Mouse (Mus musculus) MEL (cell line): ENCODE data around the gene Baat.

ENCODE experiments used
- CTCF ChIP-seq, 3 experiments: IDR thresholded peaks in 2 of 3; conservative IDR thresholded peaks in 1 of 3; 2 replicates each; pipeline ENCODE4 v1.5.1; 2011 to 2012; ENCODE audit warnings: low read length in 3 of 3, low read depth in 2 of 3, mild to moderate bottlenecking in 2 of 3, improper control_type of control experiment in 1 of 3, inconsistent platforms in 1 of 3, mixed read lengths in 1 of 3, moderate library complexity in 1 of 3; ENCODE audit not compliant: control insufficient read depth in 1 of 3, insufficient read depth in 1 of 3, poor library complexity in 1 of 3, severe bottlenecking in 1 of 3
- EP300 ChIP-seq, 2 experiments: IDR thresholded peaks; 2 replicates each; pipeline ENCODE4 v1.6.1; 2011; ENCODE audit warnings: improper control_type of control experiment in 2 of 2, low read length in 2 of 2, low read depth in 1 of 2, mild to moderate bottlenecking in 1 of 2
- POLR2A ChIP-seq, 2 experiments: IDR thresholded peaks; 2 replicates each; pipeline ENCODE4 v1.6.1; 2011 to 2012; ENCODE audit warnings: low read length in 2 of 2, mild to moderate bottlenecking in 2 of 2, control low read depth in 1 of 2, improper control_type of control experiment in 1 of 2, low read depth in 1 of 2, moderate library complexity in 1 of 2; ENCODE audit not compliant: control insufficient read depth in 1 of 2, insufficient read depth in 1 of 2, poor library complexity in 1 of 2
- POLR2AphosphoS2 ChIP-seq: IDR thresholded peaks from 2 replicates; pipeline ENCODE4 v1.6.1; 2011; ENCODE audit warnings: low read length, improper control_type of control experiment
- POLR2AphosphoS5 ChIP-seq: IDR thresholded peaks from 2 replicates; pipeline ENCODE4 v1.6.1; 2012; ENCODE audit warnings: low read depth, borderline replicate concordance, mild to moderate bottlenecking, inconsistent platforms, low read length, moderate library complexity, mixed read lengths
- RCOR1 ChIP-seq: IDR thresholded peaks from 2 replicates; pipeline ENCODE4 v1.6.1; 2012; ENCODE audit warnings: low read depth, mild to moderate bottlenecking, inconsistent platforms, low read length, improper control_type of control experiment
- SMC3 ChIP-seq: IDR thresholded peaks from 2 replicates; pipeline ENCODE4 v1.6.1; 2011; ENCODE audit warnings: low read depth, low read length, improper control_type of control experiment
- UBTF ChIP-seq: IDR thresholded peaks from 2 replicates; pipeline ENCODE4 v1.6.1; 2012; ENCODE audit warnings: low read depth, mild to moderate bottlenecking, inconsistent platforms, low read length, improper control_type of control experiment, moderate library complexity, borderline replicate concordance; ENCODE audit not compliant: insufficient read depth
- USF2 ChIP-seq, 2 experiments: IDR thresholded peaks; 2 replicates each; pipeline ENCODE4 v1.6.1; 2011 to 2012; ENCODE audit warnings: improper control_type of control experiment in 2 of 2, low read length in 2 of 2, borderline replicate concordance in 1 of 2, inconsistent platforms in 1 of 2, low read depth in 1 of 2, mild to moderate bottlenecking in 1 of 2; ENCODE audit not compliant: insufficient read depth in 1 of 2
- ZKSCAN1 ChIP-seq: IDR thresholded peaks from 2 replicates; pipeline ENCODE4 v1.6.1; 2012; ENCODE audit warnings: low read depth, mild to moderate bottlenecking, inconsistent platforms, low read length, improper control_type of control experiment, moderate library complexity

- TF ChIP-seq POLR2AphosphoS2 (peak; percentile 83; the same call in 1 of the 2 replicates), CTCF (IDR thresholded peaks at IDR 0.05 in 2 of 3, conservative IDR thresholded peaks at IDR 0.05 in 1 of 3; ENCODE audit: control insufficient read depth in 1 of 3, insufficient read depth in 1 of 3, low read depth in 2 of 3, low read length in 3 of 3, poor library complexity in 1 of 3, severe bottlenecking in 1 of 3) (no peak), POLR2A (IDR thresholded peaks at IDR 0.05; ENCODE audit: control insufficient read depth in 1 of 2, insufficient read depth in 1 of 2, low read depth in 1 of 2, low read length in 2 of 2, poor library complexity in 1 of 2) (peak; percentile 88 to 92; a peak in 3 of 4 replicates), POLR2AphosphoS5 (no peak; the same call in 1 of the 2 replicates), SMC3 (no peak), USF2 (IDR thresholded peaks at IDR 0.05; ENCODE audit: borderline replicate concordance in 1 of 2, insufficient read depth in 1 of 2, low read depth in 1 of 2, low read length in 2 of 2) (no peak), EP300 (IDR thresholded peaks at IDR 0.05; ENCODE audit: low read depth in 1 of 2, low read length in 2 of 2) (no peak), ZKSCAN1 (no peak), RCOR1 (no peak), UBTF (no peak)
These were observed 14.4 kb upstream of the Baat start, which contains the start of the genes Mrpl50 and Zfp189 for GRCm38 (mm10) chr4:49520572-49521340.
